Mouse (Mus musculus) intestine, postnatal 0 days (tissue): ENCODE measurements around the gene Dennd2a. TPM values are rescaled to one million over a fixed set of nuclear protein-coding genes. Genes with fewer than 3 reads are reported as not detected.

Experiments
- ATAC-seq: fragments of 200-750 bp; cut with Nextera tagmentation; 2 replicates; pipeline ENCODE4 v1.8.0; 2017; ENCODE audit warnings: mild to moderate bottlenecking, moderate TSS enrichment, moderate library complexity
- H3K27ac ChIP-seq: fragments of 300-500 bp; sonication (generic); 2 replicates; pipeline ENCODE4 v1.5.1; 2014; ENCODE audit warnings: mild to moderate bottlenecking, low read depth, low read length, moderate library complexity
- H3K27me3 ChIP-seq: fragments of 300-500 bp; sonication (generic); replicated peaks from 2 replicates; pipeline ENCODE4 v1.6.1; 2014; ENCODE audit warnings: low read length, mixed read lengths; ENCODE audit not compliant: control insufficient read depth, insufficient read depth
- H3K36me3 ChIP-seq: fragments of 300-500 bp; sonication (generic); 2 replicates; pipeline ENCODE4 v1.6.1; 2014; ENCODE audit warnings: mild to moderate bottlenecking, moderate library complexity; ENCODE audit not compliant: control insufficient read depth, insufficient read depth
- H3K4me1 ChIP-seq: fragments of 300-500 bp; sonication (generic); replicated peaks from 2 replicates; pipeline ENCODE4 v1.6.1; 2014; ENCODE audit warnings: antibody characterized with exemption, low read length, mixed read lengths; ENCODE audit not compliant: control insufficient read depth, insufficient read depth
- H3K4me2 ChIP-seq: fragments of 300-500 bp; sonication (generic); replicated peaks from 2 replicates; pipeline ENCODE4 v1.6.1; 2014; ENCODE audit warnings: low read depth, mild to moderate bottlenecking, moderate library complexity
- H3K4me3 ChIP-seq: fragments of 300-500 bp; sonication (generic); 2 replicates; pipeline ENCODE4 v1.5.1; 2014; ENCODE audit warnings: low read depth, low read length
- H3K9ac ChIP-seq: fragments of 300-500 bp; sonication (generic); 2 replicates; pipeline ENCODE4 v1.6.1; 2014; ENCODE audit warnings: mild to moderate bottlenecking, low read depth, low read length
- H3K9me3 ChIP-seq: fragments of 300-500 bp; sonication (generic); 2 replicates; pipeline ENCODE4 v1.6.1; 2016; ENCODE audit warnings: mixed run types; ENCODE audit not compliant: control insufficient read depth
- CTCF ChIP-seq: sonication (generic); IDR thresholded peaks from 2 replicates; pipeline ENCODE4 v1.5.1; 2016; ENCODE audit warnings: low read depth, mild to moderate bottlenecking, control low read depth, antibody characterized with exemption, moderate library complexity
- WGBS: fragments of 180-500 bp; shearing (Covaris S2); extraction: QIAGEN DNeasy Blood & Tissue Kit; methylation state at CpG from one replicate; pipeline ENCODE4 v1.1.7; 2014; 5-methylcytosine and 5-hydroxymethylcytosine counted together
- polyA plus RNA-seq: library from polyadenylated mRNA; unstranded; fragments of >200 nt; fragmentation: Nextera tagmentation; extraction: Ambion mirVana; gene quantifications from 2 replicates; pipeline ENCODE4 v1.2.1, GENCODE M21; 2015

Dennd2a gene
- 3.8 and 3.9 TPM in 2 replicates for polyA plus RNA-seq

- H3K36me3 ChIP-seq: no peaks in the 10 kb centered on the region
- peak within 1 kb of the TSS; percentile 53 for H3K9ac ChIP-seq
- H3K4me3 ChIP-seq: peak within 1 kb of the TSS; percentile 61
- no peak for TF ChIP-seq CTCF
- peak within 1 kb of the TSS; percentile 72 for H3K27ac ChIP-seq
- H3K27me3 ChIP-seq: 0 out of 2 replicates have a peak, but pooled peaks cover 14% of the 10 kb centered on the region
- peak within 1 kb of the TSS; percentile 75 for H3K4me2 ChIP-seq
- WGBS: 3% methylated on average over 43 of the region's 50 CpGs
- H3K9me3 ChIP-seq: no peaks in the 10 kb centered on the region
- ATAC-seq: peak; percentile 72
- no peaks in the 10 kb centered on the region for H3K4me1 ChIP-seq
Observed at GRCm38 (mm10) chr6:39557723-39558261, at the start of gene Dennd2a. TSS of gene Dennd2a (minus strand) at chr6:39557867.

GRCm38 (mm10) chr6:39607365-39607764 lies 49.7 kb upstream of the Dennd2a start:
- Histone ChIP-seq H3K9me3 (no peaks in the 10 kb centered on the region), H3K36me3 (peaks cover 4% of the 10 kb centered on the region; the same call in 1 of the 2 replicates), H3K4me3 (no peak overlapping the region), H3K4me1 (0 out of 2 replicates have a peak, but pooled peaks cover 3% of the 10 kb centered on the region), H3K9ac (no peak overlapping the region), H3K27ac (no peak overlapping the region), H3K27me3 (no peaks in the 10 kb centered on the region), H3K4me2 (no peak overlapping the region)
- 39% methylated on average over 5 of the region's 5 CpGs for WGBS
- TF ChIP-seq CTCF: no peak
- ATAC-seq: no peak

DNA sequence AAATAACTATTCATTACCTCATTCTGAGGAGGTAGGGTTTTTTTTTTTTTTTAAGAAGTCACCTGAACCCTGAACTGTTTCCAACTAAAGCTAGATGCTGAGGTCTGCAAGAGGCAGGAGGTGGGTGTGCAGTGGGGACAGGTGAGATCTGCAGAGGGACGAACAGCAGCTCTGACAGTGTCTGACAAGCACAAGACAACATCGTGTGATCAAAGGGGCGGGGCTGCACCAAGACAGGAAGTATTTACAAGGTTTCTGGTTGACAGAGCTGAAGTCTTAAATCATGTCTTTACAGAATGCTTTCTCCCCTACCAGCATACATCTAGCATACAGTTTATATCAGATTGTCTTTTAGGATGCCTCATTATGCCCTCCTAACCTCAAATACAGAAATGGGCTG lies 49.2 kb upstream of the Dennd2a start:
- no peak for TF ChIP-seq CTCF

DNA sequence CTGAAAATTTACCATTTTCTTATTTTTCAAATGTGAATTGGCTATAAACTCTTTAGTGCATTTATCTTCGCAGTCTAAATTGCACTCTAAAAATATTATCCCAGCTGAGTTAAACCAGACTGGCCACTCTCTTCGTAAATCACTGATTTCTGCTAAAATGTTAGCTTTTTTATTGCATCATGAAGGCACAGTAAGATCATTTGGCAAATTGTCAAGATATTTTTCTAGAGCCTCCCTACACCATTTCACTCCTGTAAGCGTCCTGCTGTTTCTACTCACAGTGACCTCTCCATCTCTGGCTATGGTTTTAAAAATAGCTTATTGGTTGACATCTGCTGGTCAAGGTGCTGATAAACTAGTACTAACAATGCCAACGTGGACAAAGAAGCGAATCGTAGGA lies 48.4 kb upstream of the Dennd2a start:
- no peak for TF ChIP-seq CTCF
- no peaks in the 10 kb centered on the region for H3K27me3 ChIP-seq
- ATAC-seq: no peak
- peaks cover 9% of the 10 kb centered on the region; the same call in 1 of the 2 replicates for H3K36me3 ChIP-seq
- no peak overlapping the region for H3K4me3 ChIP-seq
- no peaks in the 10 kb centered on the region for H3K9me3 ChIP-seq
- H3K27ac ChIP-seq: no peak overlapping the region
- 72% methylated on average over 6 of the region's 6 CpGs for WGBS
- no peak overlapping the region for H3K4me2 ChIP-seq
- H3K9ac ChIP-seq: no peak overlapping the region
- 0 out of 2 replicates have a peak, but pooled peaks cover 3% of the 10 kb centered on the region for H3K4me1 ChIP-seq

More for the DNA sequence above, 49.2 kb upstream of the Dennd2a start:
- Histone ChIP-seq H3K4me1 (0 out of 2 replicates have a peak, but pooled peaks cover 3% of the 10 kb centered on the region), H3K4me3 (no peak overlapping the region), H3K27me3 (no peaks in the 10 kb centered on the region), H3K9me3 (no peaks in the 10 kb centered on the region), H3K27ac (no peak overlapping the region), H3K36me3 (peaks cover 6% of the 10 kb centered on the region; the same call in 1 of the 2 replicates), H3K4me2 (0 out of 2 replicates have a peak overlapping the region, but pooled peaks have one; percentile 13), H3K9ac (no peak overlapping the region)
- WGBS: 39% methylated on average over 3 of the region's 3 CpGs
- ATAC-seq: 0 out of 2 replicates have a peak, but pooled peaks have one; percentile 31

GRCm38 (mm10) chr6:39604565-39604964 lies 46.9 kb upstream of the Dennd2a start:
- no peaks in the 10 kb centered on the region for H3K9me3 ChIP-seq
- H3K27ac ChIP-seq: no peak overlapping the region
- ATAC-seq: no peak
- no peak for TF ChIP-seq CTCF
- WGBS: 77% methylated on average over 5 of the region's 5 CpGs
- H3K9ac ChIP-seq: no peak overlapping the region
- peaks cover 15% of the 10 kb centered on the region for H3K36me3 ChIP-seq
- H3K4me3 ChIP-seq: no peak overlapping the region
- H3K4me1 ChIP-seq: 0 out of 2 replicates have a peak, but pooled peaks cover 3% of the 10 kb centered on the region
- H3K27me3 ChIP-seq: no peaks in the 10 kb centered on the region
- H3K4me2 ChIP-seq: no peak overlapping the region

- Histone ChIP-seq H3K27ac (no peak overlapping the region), H3K9ac (no peak overlapping the region), H3K4me3 (no peak overlapping the region), H3K4me2 (no peak overlapping the region), H3K36me3 (peaks cover 38% of the 10 kb centered on the region), H3K4me1 (no peaks in the 10 kb centered on the region), H3K27me3 (no peaks in the 10 kb centered on the region), H3K9me3 (no peaks in the 10 kb centered on the region)
- TF ChIP-seq CTCF: no peak
- 78% methylated on average over 3 of the region's 3 CpGs for WGBS
- no peak for ATAC-seq
Observed at GRCm38 (mm10) chr6:39601828-39602227, 44.2 kb upstream of the Dennd2a start.
